Mouse (Mus musculus): ENCODE results near the gene Gnao1. TPM values are rescaled to one million over a fixed set of nuclear protein-coding genes. Genes with fewer than 3 reads are reported as not detected.

The Gnao1 gene
- total and polyA plus RNA-seq, 3 experiments: 1.1 to 13.5 (median 3.5) TPM

- H3K27me3 ChIP-seq (replicated peaks): no peaks in the 10 kb centered on the region
- H3K9ac ChIP-seq (ENCODE audit: insufficient read depth, low read depth): no peak overlapping the region
- TF ChIP-seq MAX (IDR thresholded peaks at IDR 0.05; ENCODE audit: low read length) (no peak), MEF2A (IDR thresholded peaks at IDR 0.05; ENCODE audit: borderline replicate concordance, low read depth, low read length) (no peak), SMC3 (IDR thresholded peaks at IDR 0.05; ENCODE audit: low read depth, low read length) (no peak), ETS1 (conservative IDR thresholded peaks at IDR 0.05; ENCODE audit: low read depth, low read length) (no peak), CHD2 (IDR thresholded peaks at IDR 0.05; ENCODE audit: low read length) (no peak), HCFC1 (IDR thresholded peaks at IDR 0.05; ENCODE audit: low read depth, low read length) (no peak), ZKSCAN1 (IDR thresholded peaks at IDR 0.05; ENCODE audit: borderline replicate concordance, low read depth, low read length) (no peak), E2F4 (IDR thresholded peaks at IDR 0.05; ENCODE audit: insufficient replicate concordance, low read depth, low read length) (no peak), NRF1 (IDR thresholded peaks at IDR 0.05; ENCODE audit: low read depth, low read length) (no peak), USF1 (IDR thresholded peaks at IDR 0.05; ENCODE audit: low read depth, low read length) (no peak), MAZ (IDR thresholded peaks at IDR 0.05; ENCODE audit: low read depth, low read length) (no peak), USF2 (conservative IDR thresholded peaks at IDR 0.05; ENCODE audit: low read depth, low read length) (no peak), RAD21 (IDR thresholded peaks at IDR 0.05; ENCODE audit: low read depth, low read length) (no peak)
- H3K4me2 ChIP-seq (ENCODE audit: insufficient read depth, low read depth, poor library complexity, severe bottlenecking): no peak overlapping the region
- no peak overlapping the region for H3K27ac ChIP-seq (ENCODE audit: insufficient read depth, low read depth)
- dilution Hi-C loops (cut with MboI; ENCODE audit: extremely low pct_ligation_motif_present, extremely low pct_unique_long_range_greater_than_20kb, low sequenced_read_pairs): no loop called here
- H3K9me3 ChIP-seq (replicated peaks; ENCODE audit: low read length): no peaks in the 10 kb centered on the region
- DNase-seq (ENCODE audit: extremely low read depth): no peak
- peaks cover 0 to 7% of the 10 kb centered on the region in 2 experiments for H3K36me3 ChIP-seq (replicated peaks in 1 of 2; ENCODE audit: control insufficient read depth in 1 of 2, insufficient read depth in 1 of 2, low read length in 1 of 2)
- H3K4me1 ChIP-seq (ENCODE audit: control insufficient read depth in 1 of 2, insufficient read depth in 2 of 2): peaks cover 0 to 12% of the 10 kb centered on the region in 2 experiments; a peak in 2 of 4 replicates
- H3K79me2 ChIP-seq (replicated peaks; ENCODE audit: control insufficient read depth, extremely low read depth, insufficient read depth, poor library complexity, severe bottlenecking): no peaks in the 10 kb centered on the region
- no peak overlapping the region for H3K4me3 ChIP-seq (replicated peaks in 1 of 3; ENCODE audit: low read depth in 2 of 3, low read length in 2 of 3, poor library complexity in 1 of 3)
- in situ Hi-C loops (cut with MboI; ENCODE audit: low pct_ligation_motif_present, low pct_unique_long_range_greater_than_20kb, low sequenced_read_pairs): no loop called here
These were observed 43.2 kb downstream of the Gnao1 start for GRCm38 (mm10) chr8:93852851-93853461.

GRCm38 (mm10) chr8:93854676-93855075 lies 44.9 kb downstream of the Gnao1 start:
- DNase-seq (ENCODE audit: extremely low read depth): no peak
- Histone ChIP-seq H3K79me2 (replicated peaks; ENCODE audit: control insufficient read depth, extremely low read depth, insufficient read depth, poor library complexity, severe bottlenecking) (no peaks in the 10 kb centered on the region), H3K27me3 (replicated peaks) (no peaks in the 10 kb centered on the region), H3K9me3 (replicated peaks; ENCODE audit: low read length) (no peaks in the 10 kb centered on the region), H3K4me1 (ENCODE audit: control insufficient read depth in 1 of 2, insufficient read depth in 2 of 2) (peaks cover 0 to 10% of the 10 kb centered on the region in 2 experiments; a peak in 1 of 4 replicates), H3K4me2 (ENCODE audit: insufficient read depth, low read depth, poor library complexity, severe bottlenecking) (no peak overlapping the region), H3K9ac (ENCODE audit: insufficient read depth, low read depth) (no peak overlapping the region), H3K36me3 (replicated peaks in 1 of 2; ENCODE audit: control insufficient read depth in 1 of 2, insufficient read depth in 1 of 2, low read length in 1 of 2) (peaks cover 0 to 5% of the 10 kb centered on the region in 2 experiments), H3K4me3 (replicated peaks in 1 of 3; ENCODE audit: low read depth in 2 of 3, low read length in 2 of 3, poor library complexity in 1 of 3) (no peak overlapping the region), H3K27ac (ENCODE audit: insufficient read depth, low read depth) (no peak overlapping the region)
- dilution Hi-C loops (cut with MboI; ENCODE audit: extremely low pct_ligation_motif_present, extremely low pct_unique_long_range_greater_than_20kb, low sequenced_read_pairs) (no loop called here), in situ Hi-C loops (cut with MboI; ENCODE audit: low pct_ligation_motif_present, low pct_unique_long_range_greater_than_20kb, low sequenced_read_pairs) (no loop called here)
- TF ChIP-seq MAX (IDR thresholded peaks at IDR 0.05; ENCODE audit: low read length) (no peak), USF2 (conservative IDR thresholded peaks at IDR 0.05; ENCODE audit: low read depth, low read length) (no peak), JUN (IDR thresholded peaks at IDR 0.05; ENCODE audit: insufficient read depth, low read depth, low read length) (no peak), ZNF384 (IDR thresholded peaks at IDR 0.05; ENCODE audit: low read depth, low read length) (no peak), MEF2A (IDR thresholded peaks at IDR 0.05; ENCODE audit: borderline replicate concordance, low read depth, low read length) (no peak), JUND (conservative IDR thresholded peaks at IDR 0.05; ENCODE audit: low read depth, low read length) (no peak), SIN3A (IDR thresholded peaks at IDR 0.05; ENCODE audit: low read length) (no peak), HCFC1 (IDR thresholded peaks at IDR 0.05; ENCODE audit: low read depth, low read length) (no peak)

Data from CH12.LX (cell line).